Mouse (Mus musculus) brain, embryonic 18.5 days (tissue): ENCODE measurements around the gene Prkce.
"Not testable (repeated sequence)": the region's sequence is repeated elsewhere in the genome, so short reads cannot be mapped to it uniquely, and the experiment has no call there.

Experiments used
- DNase-seq: peaks from one replicate; pipeline ENCODE4 v3.0.0-alpha.2; 2012; ENCODE audit warnings: low read depth, low spot score

Gene Prkce

DNA sequence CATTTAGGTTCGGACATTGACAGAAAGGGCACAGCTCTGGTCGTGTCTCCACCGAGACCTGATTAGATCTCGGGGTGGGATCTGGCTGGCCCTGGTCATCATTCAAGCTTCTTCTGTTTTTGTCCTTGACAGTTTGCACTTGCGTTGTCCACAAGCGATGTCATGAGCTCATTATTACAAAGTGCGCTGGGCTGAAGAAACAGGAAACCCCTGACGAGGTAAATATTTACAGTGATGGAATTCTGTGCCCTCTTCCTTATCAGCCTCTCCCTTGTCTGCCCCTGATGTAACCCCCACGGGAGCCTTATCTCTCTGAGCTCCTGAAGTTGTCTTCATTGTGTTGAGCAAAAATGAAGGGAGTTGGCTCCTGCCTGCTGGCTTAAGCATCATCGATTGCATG is 309.1 kb downstream of the Prkce start:
- no peak for DNase-seq

GRCm38 (mm10) chr17:86477401-86477800 is 309.8 kb downstream of the Prkce start:
- DNase-seq = not testable (repeated sequence)

DNA sequence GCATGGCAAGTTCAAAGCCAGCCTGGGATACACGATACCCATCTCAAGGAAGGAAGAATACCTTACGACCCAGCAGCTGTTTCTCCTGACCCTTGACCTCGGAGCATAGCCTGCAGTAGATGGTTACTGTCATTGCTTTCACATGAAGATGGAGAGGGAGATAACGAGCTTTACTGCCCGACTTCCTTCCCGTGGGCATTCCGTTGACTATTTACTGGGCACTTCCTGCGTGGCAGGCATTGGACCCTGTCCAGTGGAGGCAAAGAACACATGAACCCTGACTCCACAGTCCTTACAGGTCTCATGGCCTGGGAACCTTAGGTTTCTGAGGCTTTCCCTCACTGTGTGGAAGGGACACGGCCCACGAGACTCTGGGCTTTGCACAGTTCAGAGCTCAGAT is 311.8 kb downstream of the Prkce start:
- no peak for DNase-seq

- DNase-seq = no peak
Measured at GRCm38 (mm10) chr17:86482675-86483074, 315.1 kb downstream of the Prkce start.

DNA sequence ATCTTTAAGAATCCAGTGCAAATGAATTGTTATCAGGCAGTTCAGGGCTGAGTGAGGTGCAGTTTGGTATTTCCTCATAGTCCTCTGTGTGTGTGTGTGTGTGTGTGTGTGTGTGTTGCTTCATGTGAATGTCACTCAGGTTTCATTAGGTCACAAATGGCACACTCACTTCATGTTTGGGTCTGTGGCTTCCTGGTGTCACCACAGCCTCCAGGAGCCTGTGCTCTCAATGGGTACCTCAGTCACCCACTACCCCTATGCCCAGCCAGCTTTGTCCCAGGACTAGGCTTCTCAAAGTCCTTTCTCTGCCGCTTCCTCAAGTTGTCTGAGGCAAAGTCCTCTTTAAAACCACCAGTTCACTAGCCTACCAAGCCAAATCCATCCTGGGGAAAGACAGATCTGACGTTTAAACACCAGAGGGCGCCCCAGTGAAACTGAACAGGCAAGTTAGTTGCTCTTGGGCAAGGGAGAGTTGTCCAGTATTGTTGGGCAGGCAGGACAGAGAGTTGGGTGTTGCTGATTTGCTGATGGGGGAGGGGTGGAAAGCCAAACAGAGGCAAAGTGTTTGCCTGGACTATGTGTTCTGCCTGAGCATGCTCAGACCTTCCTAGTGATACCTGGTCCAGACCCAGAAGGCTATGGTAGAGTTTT is 316.6 kb downstream of the Prkce start:
- DNase-seq = no peak

- no peak for DNase-seq
Measured at GRCm38 (mm10) chr17:86486657-86487056, 319.1 kb downstream of the Prkce start.

- DNase-seq = no peak
Measured at GRCm38 (mm10) chr17:86487450-86487849, 319.9 kb downstream of the Prkce start.

DNA sequence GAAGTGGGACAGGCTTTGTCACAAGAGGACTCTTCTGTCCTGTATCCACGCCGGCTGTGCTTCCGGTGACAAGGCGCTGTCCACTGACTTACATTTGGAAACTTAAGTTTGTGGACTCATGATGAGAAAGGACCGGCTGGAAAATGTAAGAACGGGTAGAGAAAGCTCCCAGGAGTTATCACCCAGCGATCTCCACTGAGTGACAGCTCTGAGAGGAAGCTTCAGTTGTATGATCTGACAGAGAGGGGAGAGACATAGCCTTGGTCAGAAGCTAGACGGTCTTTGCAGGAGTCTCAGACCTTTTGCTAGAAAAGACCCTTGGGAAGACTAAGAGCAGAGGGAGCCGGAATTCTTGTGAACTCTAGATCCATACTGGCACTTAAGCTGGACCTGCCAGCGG is 322.2 kb downstream of the Prkce start:
- DNase-seq = no peak

DNA sequence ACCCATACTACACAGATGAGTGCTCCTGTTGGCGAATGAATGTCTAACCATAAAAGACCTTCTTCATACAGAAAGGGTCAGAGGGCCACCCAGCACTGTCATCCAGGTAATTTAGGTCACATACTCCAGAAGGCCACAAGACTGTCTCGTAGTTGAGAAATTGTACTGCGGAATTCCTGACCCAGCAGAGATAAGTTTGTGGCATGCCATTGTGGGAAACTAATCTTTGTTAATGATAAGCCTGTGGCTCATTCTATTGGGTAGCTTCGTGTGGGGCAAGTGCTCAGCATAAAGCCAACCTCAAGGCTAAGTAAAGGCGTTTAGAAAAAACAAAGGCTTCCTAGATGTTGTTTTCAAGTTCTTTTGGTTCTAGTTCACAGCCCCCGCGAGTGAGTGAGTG is 324.8 kb downstream of the Prkce start:
- DNase-seq = no peak

DNA sequence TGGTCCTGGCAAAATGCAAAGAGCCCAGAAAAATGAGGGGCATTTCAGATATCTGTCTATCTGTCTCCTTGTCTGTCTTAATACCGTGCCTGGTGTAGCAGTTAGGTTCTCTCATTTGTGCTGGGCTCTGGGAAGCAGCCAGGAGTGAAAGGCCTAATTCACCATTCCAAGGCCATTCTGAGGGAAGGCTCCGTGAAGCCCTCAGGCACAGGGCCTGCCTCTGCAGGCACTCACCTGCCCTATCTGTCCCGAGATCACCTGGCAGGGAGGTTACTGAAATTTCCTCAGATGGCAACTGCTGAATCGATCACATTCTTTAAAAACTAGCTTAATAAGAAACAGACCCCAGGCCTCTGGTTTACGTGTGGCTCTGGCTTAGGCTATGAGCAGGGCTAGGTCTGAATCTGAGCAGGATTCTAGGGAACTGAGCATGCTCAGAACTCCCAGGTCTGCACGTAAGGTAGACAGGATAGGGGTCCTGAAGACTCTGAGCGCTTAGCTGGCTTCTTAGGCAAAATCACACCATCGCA is 326.4 kb downstream of the Prkce start:
- no peak for DNase-seq

GRCm38 (mm10) chr17:86494494-86494893 is 326.9 kb downstream of the Prkce start:
- no peak for DNase-seq

DNA sequence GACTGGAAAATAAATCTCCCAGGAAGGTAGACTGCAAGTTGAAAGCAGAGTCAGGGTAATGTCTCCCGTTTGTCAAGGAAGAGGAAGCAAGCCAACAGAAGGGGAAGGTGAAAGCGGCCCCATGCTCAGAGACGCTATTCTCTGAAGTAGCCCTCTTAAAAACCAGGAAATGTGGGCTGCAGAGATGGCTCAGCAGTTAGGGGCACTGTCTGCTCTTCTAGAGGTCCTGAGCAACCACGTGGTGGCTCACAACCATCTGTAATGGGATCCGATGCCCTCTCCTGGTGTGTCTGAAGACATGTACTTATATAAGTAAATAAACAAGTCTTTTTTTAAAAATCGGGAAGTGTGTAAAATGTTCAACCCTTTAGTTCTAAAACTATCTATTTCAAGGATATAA is 327.3 kb downstream of the Prkce start:
- no peak for DNase-seq

DNA sequence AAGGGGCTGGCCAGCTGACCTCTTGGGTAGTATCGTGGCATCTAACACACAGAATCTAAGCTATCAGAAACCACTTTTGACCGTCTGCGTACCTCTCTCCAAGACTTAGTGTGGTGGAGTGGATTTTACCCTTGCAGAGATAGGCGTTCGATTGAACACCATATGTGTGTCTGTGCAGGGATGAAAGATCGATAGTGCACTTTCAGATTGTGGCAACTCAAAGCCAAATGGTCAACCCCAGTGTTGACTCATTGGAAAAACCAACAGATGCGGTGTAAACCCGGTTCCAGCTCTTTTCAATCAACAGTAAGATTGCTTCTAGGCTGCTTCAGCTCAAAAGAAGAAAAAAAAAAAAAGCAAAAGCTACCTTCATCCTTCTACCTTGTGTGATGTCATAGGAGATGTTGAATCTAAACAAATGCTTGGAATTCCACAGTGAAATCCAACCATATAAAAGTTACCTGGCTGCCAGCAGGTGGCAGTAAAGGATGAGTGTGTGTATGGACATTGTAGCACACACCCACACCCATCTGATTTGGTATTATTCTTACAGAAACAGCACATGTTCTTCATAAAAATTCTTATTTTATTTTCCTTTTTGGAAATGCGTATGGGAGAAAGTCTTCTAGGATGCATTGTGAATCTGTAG is 328.7 kb downstream of the Prkce start:
- DNase-seq = peak; percentile 30

- no peak for DNase-seq
Measured at GRCm38 (mm10) chr17:86497302-86497701, 329.7 kb downstream of the Prkce start.

DNA sequence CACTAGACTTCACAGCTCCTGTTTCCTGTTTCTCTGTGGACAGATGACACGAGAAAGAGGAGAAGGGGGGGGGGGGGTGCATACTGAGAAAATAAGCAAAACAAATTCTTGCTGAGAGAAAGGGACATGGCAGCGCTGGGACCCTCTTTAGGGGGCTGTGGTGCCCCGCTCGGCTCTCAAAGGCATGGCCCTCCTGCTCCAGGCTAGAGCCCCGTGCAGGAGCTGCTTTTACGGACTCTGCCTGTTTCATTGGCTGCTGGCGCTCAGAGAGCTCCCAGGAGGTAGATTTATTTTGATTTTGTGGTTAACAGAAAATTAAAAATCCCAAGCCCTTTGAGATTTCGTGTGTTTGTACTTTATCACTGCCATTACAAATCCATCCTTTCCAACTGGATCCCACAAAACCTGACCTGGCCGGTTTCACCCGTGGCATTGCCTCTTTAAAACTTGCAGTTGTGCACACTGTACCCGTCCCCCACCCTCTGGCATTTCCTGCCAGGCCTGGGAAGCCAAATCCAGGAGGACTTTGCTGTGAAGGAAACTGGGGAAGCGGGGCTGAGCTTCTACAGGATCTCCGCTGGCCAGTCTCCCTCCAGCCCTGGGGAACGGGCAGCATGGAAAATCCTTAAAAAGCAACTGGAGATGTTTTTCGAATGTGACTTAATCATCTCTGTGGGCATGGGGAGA is 331.9 kb downstream of the Prkce start:
- DNase-seq = no peak

DNA sequence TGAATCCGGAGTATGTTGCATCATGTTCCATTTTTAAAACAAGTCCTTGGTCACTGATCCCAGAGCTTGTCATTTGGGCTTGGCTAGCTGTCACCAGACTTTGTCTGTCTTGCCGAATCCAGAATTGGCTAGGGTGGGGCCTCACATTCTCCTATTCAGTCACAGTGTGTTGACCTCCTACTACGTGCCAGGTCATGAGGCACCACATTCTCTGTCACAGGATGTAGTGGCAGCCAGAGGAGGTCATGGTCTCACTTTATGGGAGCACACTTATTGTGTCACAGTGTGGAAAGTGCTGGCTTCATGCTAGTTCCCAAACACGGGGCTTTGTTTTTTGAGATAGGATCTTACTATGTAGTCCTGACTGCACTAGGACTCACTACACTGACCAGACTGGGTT is 333.8 kb downstream of the Prkce start:
- DNase-seq = no peak

DNA sequence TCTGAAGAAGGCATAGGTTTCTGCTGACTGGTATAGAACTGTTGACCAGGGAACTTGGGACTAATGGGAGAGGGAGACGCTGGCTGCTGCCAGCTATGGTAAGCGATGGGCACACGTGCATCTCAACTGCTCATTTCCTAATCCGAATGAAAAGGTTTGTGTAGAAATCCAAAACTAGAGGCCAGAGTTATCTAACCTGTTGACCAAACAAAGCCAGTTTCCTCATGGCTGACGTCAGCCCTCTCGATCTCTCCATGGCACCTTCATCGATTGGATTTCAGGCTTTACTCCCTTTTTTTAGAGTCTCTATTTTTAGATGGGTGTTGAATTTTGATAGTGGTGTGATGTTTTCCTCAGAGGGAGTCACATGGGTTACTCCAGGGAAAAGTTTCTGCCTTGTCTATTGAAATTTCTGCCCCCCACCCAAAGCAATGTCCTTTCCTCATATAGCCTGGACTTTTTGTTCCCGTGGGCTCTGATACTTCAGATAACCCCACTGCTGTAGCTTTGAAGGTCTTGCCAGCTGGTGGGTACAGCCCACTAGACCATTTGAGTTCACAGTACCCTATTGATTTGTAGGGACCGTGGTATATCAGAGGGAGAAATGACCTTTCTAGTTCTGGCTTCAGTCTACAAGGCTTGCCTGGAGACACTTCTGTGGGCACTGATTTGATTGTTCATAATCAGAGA is 335.8 kb downstream of the Prkce start:
- no peak for DNase-seq

DNA sequence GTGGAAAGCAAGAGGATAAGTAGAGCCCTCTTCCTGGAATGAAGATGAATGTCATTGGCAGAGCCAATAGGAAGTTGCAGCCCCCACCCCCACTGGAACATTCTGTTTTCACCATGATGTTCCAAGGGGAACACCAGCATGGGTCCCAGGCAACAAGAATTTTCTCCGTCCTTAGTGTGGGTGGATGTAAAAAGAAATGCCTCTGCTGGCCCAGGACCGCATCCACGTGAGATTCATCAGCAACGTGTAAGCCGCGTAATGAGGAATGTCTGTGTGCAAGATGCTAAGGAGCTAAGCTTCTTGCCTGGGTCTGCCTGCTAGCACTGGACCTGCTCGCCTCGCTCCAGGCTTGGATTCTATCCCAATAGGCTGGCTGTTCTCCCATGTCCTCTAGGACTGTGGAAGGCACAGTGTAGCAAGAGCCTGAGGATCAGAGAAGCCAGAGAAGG is 337.6 kb downstream of the Prkce start, which contains the start of gene Gm10309:
Gene Gm10309 (minus strand): TSS at position 50 of the 449 bp plus-strand sequence.
- DNase-seq = no peak

- DNase-seq = no peak
Measured at GRCm38 (mm10) chr17:86506881-86507280, 339.3 kb downstream of the Prkce start.

DNA sequence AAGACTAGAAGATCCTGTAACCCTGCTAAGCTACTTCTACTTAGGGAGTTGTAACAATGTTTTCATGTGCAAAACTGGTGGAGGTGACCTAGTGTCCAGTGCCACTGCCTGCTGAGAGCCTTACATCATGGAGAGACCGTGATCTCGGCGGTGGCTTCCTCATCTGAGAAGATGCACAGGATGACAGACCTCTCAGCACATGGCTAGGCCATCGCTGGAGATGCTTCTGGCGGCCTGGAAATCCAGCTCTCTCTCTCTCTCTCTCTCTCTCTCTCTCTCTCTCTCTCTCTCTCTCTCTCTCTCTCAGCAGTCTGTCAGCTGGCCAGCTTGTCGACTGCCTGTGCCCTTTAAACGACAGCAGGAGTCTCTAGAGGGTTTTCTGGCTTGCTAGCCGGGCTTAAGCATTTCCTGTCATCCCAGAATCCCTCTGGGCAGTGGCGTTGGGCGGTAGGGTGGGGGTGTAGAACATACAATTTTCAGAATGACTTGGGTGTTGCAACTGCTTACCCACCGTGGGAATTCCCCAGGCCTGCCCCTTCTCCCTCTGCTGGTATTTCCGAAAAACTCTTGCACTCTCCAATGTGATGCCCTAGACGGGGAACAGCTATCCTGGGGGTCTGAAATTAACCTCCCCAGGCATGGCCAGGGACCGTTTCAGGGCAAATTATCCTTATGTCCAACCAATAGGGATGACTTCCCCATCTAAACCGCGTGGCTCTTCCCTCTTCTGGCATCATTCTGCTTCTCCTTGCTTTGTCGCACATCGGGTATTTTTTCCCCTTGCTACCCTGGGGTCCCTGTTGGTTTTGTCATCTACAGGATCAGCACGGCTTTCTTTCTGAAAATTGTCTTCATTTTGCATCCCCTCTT is 340.0 kb downstream of the Prkce start:
- no peak for DNase-seq

- no peak for DNase-seq
Measured at GRCm38 (mm10) chr17:86508212-86508490, 340.6 kb downstream of the Prkce start.
